Mouse (Mus musculus) forebrain, embryonic 16.5 days (tissue): ENCODE measurements at regions not wholly inside any gene's neighbourhood (a gene's known extent, or its start where the extent isn't known, plus 50 kb on each side); places are given as distances from the start of the nearest gene placed in this dataset.

Experiments
- ATAC-seq: fragments of 200-750 bp; cut with Nextera tagmentation; 2 replicates; pipeline ENCODE4 v1.8.0; 2017; ENCODE audit warnings: mild to moderate bottlenecking, moderate library complexity
- H3K27ac ChIP-seq: fragments of 300-500 bp; sonication (generic); 2 replicates; pipeline ENCODE4 v1.5.1; 2014; ENCODE audit warnings: low read length, control low read depth
- H3K27me3 ChIP-seq: fragments of 300-500 bp; sonication (generic); replicated peaks from 2 replicates; pipeline ENCODE4 v1.6.1; 2014; ENCODE audit warnings: low read length; ENCODE audit not compliant: control insufficient read depth, insufficient read depth
- H3K36me3 ChIP-seq: fragments of 300-500 bp; sonication (generic); 2 replicates; pipeline ENCODE4 v1.6.1; 2014; ENCODE audit not compliant: control insufficient read depth, insufficient read depth
- H3K4me1 ChIP-seq: fragments of 300-500 bp; sonication (generic); replicated peaks from 2 replicates; pipeline ENCODE4 v1.6.1; 2014; ENCODE audit warnings: low read length; ENCODE audit not compliant: control insufficient read depth, insufficient read depth
- H3K4me2 ChIP-seq: fragments of 300-500 bp; sonication (generic); 2 replicates; pipeline ENCODE4 v1.6.1; 2014; ENCODE audit warnings: mild to moderate bottlenecking, low read length, control low read depth
- H3K4me3 ChIP-seq: fragments of 300-500 bp; sonication (generic); replicated peaks from 2 replicates; pipeline ENCODE4 v1.5.1; 2014; ENCODE audit warnings: mild to moderate bottlenecking, low read length, control low read depth
- H3K9ac ChIP-seq: fragments of 300-500 bp; sonication (generic); replicated peaks from 2 replicates; pipeline ENCODE4 v1.6.1; 2014; ENCODE audit warnings: low read depth, low read length, control low read depth
- H3K9me3 ChIP-seq: fragments of 300-500 bp; sonication (generic); 2 replicates; pipeline ENCODE4 v1.6.1; 2016; ENCODE audit warnings: low read length; ENCODE audit not compliant: control insufficient read depth
- WGBS: fragments of 180-500 bp; shearing (Covaris S2); extraction: QIAGEN DNeasy Blood & Tissue Kit; methylation state at CpG from one replicate; pipeline ENCODE4 v1.1.7; 2014; 5-methylcytosine and 5-hydroxymethylcytosine counted together

DNA sequence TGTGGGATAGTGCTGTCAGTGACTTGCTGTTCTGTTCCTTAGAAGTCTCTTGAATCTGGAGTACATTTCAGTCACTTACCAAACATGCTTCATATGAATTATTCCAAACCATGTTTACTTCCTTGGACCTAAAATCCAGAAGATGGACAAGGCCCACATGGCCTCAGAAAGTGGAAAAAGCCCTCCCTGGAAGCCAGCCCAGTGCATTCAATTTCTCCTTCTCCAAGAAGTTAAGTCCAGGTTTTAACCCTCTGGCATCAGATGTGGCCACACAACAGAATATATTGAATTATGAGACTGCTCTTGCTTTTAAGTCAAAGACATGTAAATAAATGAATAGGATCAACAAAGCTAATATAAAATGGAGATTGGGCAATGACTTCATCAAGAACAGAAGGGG, 2513.5 kb upstream of the Gm7489 start:
- Histone ChIP-seq H3K4me3 (no peak overlapping the region), H3K4me2 (no peak overlapping the region), H3K36me3 (no peaks in the 10 kb centered on the region), H3K9me3 (no peaks in the 10 kb centered on the region), H3K27ac (no peak overlapping the region), H3K27me3 (no peaks in the 10 kb centered on the region), H3K9ac (no peak overlapping the region), H3K4me1 (no peaks in the 10 kb centered on the region)
- ATAC-seq = no peak

DNA sequence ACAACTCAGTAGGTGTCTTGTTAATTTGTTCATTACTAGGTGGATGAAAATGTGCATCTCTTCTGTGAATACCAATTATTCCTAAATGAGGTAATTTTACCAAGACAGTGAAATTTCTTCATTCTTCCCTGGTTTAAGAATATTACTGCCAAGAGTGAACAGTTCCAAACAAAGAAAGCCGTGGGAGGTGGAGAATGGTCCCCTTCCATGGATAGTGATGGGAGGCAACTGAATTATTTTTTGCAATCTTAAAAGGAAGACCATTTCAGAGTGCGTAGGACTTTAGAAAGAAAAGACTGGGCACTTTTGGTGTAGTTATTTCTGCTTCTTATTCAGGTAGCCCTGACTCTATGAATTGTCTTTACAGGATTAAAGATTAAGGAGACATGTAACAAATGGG, 2494.3 kb upstream of the Gm7489 start:
- H3K27me3 ChIP-seq = no peaks in the 10 kb centered on the region
- no peak overlapping the region for H3K4me2 ChIP-seq
- ATAC-seq = no peak
- no peak overlapping the region for H3K27ac ChIP-seq
- 46% methylated on average over 2 of the region's 2 CpGs for WGBS
- 0 out of 2 replicates have a peak, but pooled peaks cover 2% of the 10 kb centered on the region for H3K4me1 ChIP-seq
- no peaks in the 10 kb centered on the region for H3K9me3 ChIP-seq
- no peaks in the 10 kb centered on the region for H3K36me3 ChIP-seq
- no peak overlapping the region for H3K4me3 ChIP-seq
- H3K9ac ChIP-seq = no peak overlapping the region

DNA sequence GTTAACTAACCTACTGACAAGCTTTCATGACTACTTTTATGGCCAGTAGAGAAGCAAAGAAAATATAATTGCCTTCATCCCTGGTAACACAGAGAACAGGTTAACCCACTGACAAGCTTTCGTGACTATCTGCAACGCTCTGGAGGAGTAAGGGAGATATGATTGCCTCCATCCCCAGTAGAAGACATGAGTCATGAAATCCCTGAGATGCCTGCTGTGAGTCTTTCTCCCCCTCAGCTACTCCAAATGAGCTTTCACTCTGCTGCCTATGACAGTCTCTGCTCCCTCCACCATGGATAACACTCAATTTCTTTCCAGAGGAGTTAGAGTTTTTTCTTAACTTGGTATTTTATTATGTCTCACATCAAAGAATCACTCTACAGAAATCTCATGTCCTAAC, 2493.4 kb upstream of the Gm7489 start:
- H3K27me3 ChIP-seq = no peaks in the 10 kb centered on the region
- WGBS = 91% methylated on average over 2 of the region's 2 CpGs
- H3K27ac ChIP-seq = no peak overlapping the region
- ATAC-seq = no peak
- no peak overlapping the region for H3K4me2 ChIP-seq
- no peaks in the 10 kb centered on the region for H3K9me3 ChIP-seq
- no peaks in the 10 kb centered on the region for H3K36me3 ChIP-seq
- no peak overlapping the region for H3K4me3 ChIP-seq
- no peak overlapping the region for H3K9ac ChIP-seq
- H3K4me1 ChIP-seq = 0 out of 2 replicates have a peak, but pooled peaks cover 2% of the 10 kb centered on the region

DNA sequence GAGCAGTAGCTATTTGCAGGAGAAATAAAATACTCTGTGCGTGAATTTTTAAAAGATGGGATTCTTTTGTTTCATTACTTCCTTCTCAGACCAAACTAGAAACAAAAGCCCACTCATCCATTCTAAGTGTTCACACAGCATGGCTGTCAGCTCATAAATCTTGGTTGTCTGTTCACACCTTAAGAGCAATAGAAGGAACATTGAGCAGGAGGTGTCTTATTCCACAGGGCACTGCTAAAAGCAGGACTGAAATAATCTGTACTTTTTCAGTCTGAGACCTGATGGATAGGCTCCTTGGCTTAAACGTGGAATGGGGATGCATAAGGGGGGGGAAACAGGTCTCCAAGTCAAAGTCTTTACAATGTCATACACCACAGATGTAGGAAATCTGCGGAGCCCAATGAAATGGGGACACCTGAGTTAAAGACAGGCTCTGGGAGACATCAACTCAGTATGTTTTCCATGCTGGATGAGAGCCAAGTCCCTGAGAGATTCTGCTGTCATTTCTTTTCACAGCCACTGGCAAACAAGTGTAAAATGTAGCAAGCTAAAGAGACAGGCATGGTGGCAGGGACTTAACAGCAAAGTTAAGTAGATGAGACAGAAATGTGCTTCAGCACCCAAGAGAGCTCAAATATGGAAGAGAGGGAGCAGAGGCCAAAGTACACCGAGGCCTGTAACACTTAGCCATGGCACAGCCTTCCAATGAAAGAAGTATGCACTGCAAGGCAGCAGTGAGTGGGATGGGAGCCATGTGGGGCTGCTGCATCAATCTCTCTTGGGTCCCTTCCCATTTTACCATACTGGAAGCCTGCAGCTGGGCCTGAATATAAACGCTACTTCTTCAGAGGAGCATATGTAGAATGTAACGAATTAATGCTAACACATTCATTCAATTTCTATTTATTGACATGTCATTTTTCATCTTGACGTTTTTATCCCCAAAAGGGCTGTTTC, 2492.0 kb upstream of the Gm7489 start:
- Histone ChIP-seq H3K9ac (no peak overlapping the region), H3K27ac (no peak overlapping the region), H3K36me3 (no peaks in the 10 kb centered on the region), H3K4me1 (0 out of 2 replicates have a peak, but pooled peaks cover 2% of the 10 kb centered on the region), H3K9me3 (no peaks in the 10 kb centered on the region), H3K4me2 (no peak overlapping the region), H3K27me3 (no peaks in the 10 kb centered on the region), H3K4me3 (no peak overlapping the region)
- 0 out of 2 replicates have a peak, but pooled peaks have one; percentile 31 for ATAC-seq
- 62% methylated on average over 7 of the region's 7 CpGs for WGBS

DNA sequence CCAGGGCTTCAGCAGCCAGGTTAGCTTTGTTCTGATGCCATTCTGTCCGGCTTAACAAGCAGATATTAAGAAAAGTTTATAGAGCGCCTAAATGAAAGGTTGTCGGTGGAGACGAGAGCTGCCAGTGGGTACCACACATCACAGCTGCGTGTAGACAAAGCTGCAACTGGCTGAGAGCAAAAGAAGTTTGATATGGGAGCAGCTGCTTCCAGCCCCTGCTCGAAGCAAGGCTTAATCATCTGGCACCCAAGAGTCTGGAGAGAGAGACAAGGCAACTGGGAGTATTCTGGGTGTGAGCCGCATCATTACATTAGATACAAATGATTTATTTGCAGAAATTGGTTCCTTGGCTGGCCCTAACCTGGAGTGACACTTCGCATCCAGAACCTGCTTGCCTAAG, 2488.7 kb upstream of the Gm7489 start:
- Histone ChIP-seq H3K27me3 (no peaks in the 10 kb centered on the region), H3K9me3 (no peaks in the 10 kb centered on the region), H3K4me1 (0 out of 2 replicates have a peak, but pooled peaks cover 2% of the 10 kb centered on the region), H3K27ac (no peak overlapping the region), H3K4me3 (no peak overlapping the region), H3K9ac (no peak overlapping the region), H3K4me2 (no peak overlapping the region), H3K36me3 (no peaks in the 10 kb centered on the region)
- no peak for ATAC-seq
- WGBS = 50% methylated on average over 8 of the region's 8 CpGs

DNA sequence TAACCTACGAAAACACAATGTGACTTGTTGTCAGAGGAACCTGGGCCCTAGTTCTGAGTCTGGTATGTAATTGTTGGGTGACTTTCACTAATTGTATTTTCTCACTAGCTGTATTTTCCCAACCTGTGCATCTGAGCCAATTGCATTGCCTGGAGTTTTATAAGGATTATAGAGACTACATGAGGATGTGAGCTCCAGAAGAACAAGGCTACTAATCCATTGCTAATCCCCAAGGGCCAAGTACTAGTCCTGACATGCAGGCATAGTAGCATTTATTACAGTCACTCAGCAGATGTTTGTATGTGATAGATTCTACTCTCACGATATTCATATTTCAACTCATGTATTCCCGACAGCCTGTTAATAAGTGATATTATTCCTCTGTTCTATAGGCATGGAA, 2481.1 kb upstream of the Gm7489 start:
- Histone ChIP-seq H3K36me3 (no peaks in the 10 kb centered on the region), H3K4me1 (no peaks in the 10 kb centered on the region), H3K9ac (no peak overlapping the region), H3K9me3 (no peaks in the 10 kb centered on the region), H3K27me3 (no peaks in the 10 kb centered on the region), H3K4me3 (no peak overlapping the region), H3K4me2 (no peak overlapping the region), H3K27ac (no peak overlapping the region)
- ATAC-seq = no peak
- WGBS = 92% methylated on average over 3 of the region's 3 CpGs

DNA sequence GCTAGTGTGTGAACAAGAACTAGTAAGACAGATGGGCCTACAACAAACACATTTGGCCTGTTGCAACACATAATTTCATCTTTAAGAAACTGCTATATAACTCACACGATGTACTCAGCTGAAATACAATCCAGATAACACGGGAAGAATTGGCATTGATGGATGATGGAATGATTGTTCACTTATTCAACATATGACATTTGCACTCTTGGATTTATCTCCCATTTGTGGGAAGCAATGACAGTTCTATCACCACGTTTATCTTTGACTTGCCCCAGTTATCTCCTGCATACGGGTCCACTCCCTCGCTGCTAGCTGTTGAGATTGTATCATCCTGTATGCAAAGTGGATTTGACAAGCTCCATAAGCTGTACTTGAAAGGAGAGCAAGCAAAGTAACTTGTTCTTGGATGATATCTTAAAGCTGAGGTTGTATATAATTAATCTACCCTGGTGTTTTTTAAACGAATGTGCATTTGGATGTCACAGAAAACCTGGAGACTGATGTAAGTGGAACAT, 2474.9 kb upstream of the Gm7489 start:
- H3K4me2 ChIP-seq = no peak overlapping the region
- ATAC-seq = no peak
- no peak overlapping the region for H3K27ac ChIP-seq
- H3K9ac ChIP-seq = no peak overlapping the region
- H3K36me3 ChIP-seq = no peaks in the 10 kb centered on the region
- no peaks in the 10 kb centered on the region for H3K9me3 ChIP-seq
- H3K4me1 ChIP-seq = no peaks in the 10 kb centered on the region
- H3K4me3 ChIP-seq = no peak overlapping the region
- no peaks in the 10 kb centered on the region for H3K27me3 ChIP-seq
- 74% methylated on average over 6 of the region's 6 CpGs for WGBS

DNA sequence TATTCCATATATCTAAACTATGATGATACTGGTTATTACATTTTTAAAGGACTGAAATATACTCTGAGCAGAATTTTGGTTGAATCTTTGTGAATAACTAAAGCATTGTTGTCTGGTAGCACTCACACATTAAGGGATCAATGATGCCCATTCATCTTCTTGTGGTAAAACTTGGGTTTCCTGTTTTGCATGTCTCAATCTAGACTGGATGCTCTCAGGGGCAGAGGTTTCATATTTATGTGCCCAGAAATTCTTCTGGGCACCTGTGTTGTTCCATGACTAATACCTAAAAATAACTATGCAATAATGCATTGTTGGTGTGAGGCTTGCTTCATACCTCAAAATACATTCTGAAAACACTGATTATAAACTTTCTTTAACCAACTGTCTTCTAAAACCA, 2472.7 kb upstream of the Gm7489 start:
- Histone ChIP-seq H3K4me2 (no peak overlapping the region), H3K27ac (no peak overlapping the region), H3K4me3 (no peak overlapping the region), H3K27me3 (no peaks in the 10 kb centered on the region), H3K4me1 (no peaks in the 10 kb centered on the region), H3K9ac (no peak overlapping the region), H3K9me3 (no peaks in the 10 kb centered on the region), H3K36me3 (no peaks in the 10 kb centered on the region)
- ATAC-seq = no peak

DNA sequence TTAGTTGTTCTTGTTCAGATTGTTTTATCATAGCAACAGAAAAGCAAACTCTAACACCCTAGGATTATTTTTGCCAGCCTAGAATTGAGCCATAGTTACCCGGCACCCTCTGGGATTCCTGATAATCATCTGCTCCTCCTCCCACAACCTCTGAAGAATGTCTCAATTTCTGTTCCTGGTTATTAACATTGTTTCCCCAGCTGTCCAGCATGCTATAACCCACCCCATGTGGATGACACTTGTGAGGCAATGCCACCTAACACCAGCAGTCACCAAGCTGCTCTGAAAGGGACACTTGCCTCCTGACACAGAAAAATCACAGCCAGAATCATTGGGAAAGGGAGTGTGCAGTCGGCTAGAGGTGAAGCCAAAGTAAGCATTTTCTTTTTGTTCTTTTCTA, 2442.1 kb upstream of the Gm7489 start:
- Histone ChIP-seq H3K27ac (no peak overlapping the region), H3K9ac (no peak overlapping the region), H3K4me1 (no peaks in the 10 kb centered on the region), H3K9me3 (no peaks in the 10 kb centered on the region), H3K4me3 (no peak overlapping the region), H3K27me3 (no peaks in the 10 kb centered on the region), H3K36me3 (no peaks in the 10 kb centered on the region), H3K4me2 (no peak overlapping the region)
- 83% methylated on average over 2 of the region's 2 CpGs for WGBS
- no peak for ATAC-seq
